Mouse (Mus musculus) megakaryocyte, adult 5-6 weeks (primary cell): Measurements from ENCODE around the gene 9930111J21Rik1. TPM values are rescaled to one million over a fixed set of nuclear protein-coding genes. Genes with fewer than 3 reads are reported as not detected.

Experiments
- ATAC-seq: 2 replicates; pipeline ENCODE4 v1.8.0; 2016; ENCODE audit warnings: mild to moderate bottlenecking, inconsistent platforms; ENCODE audit not compliant: poor library complexity, severe bottlenecking
- total RNA-seq, 2 experiments: library from RNA; stranded (forward) in 1 of 2; stranded (reverse) in 1 of 2; fragments of 153-499, 151-499 nt in 1 of 2; fragments of 221-1000, 200-1000 nt in 1 of 2; gene quantifications; 2 replicates each; pipeline versions ENCODE4 v1.2.3 to v1.2.4; 2015 to 2017

Gene 9930111J21Rik1
- total RNA-seq, 2 experiments from 2014 or later, result 57.0 to 81.9 TPM

DNA sequence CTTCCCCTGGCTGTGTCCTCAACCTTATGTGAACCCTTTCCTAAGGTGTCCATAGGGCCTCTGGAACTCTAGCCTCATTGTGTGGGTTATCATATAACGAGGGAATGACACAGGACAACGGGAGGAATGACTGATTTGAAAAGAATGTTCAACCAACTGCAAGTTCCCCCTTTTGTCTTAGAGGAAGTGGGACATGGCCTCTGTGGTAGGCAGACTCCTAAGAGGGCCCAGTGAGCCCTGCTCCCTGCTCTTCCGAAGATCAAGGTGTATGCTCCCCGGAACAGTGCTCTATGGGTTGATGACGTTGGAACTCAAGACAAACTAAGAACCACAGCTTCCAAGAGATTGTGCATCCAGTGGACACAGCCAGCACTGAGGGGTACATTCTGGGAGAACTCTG lies 55.4 kb downstream of the 9930111J21Rik1 start:
- ATAC-seq, result peak; percentile 90

GRCm38 (mm10) chr11:48918380-48918779 lies 60.8 kb downstream of the 9930111J21Rik1 start:
- no peak for ATAC-seq

DNA sequence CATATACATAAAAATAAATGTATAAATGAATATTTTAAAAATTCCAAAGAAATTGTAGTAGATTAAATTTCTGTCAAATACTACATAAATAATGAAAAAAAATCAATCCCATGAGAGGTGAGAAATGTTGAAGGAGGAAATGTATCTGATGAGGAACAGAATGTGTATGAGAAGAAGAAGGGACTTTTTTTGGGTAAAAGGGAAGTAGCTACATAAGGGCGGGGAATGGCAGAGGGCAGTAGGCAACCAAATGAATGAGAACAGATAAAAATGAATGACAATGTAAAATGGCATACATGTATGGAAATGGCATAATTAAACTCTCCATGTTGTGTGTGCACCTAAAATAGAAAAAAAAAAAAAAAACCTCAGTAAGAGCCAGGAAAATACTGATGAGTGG lies 65.6 kb downstream of the 9930111J21Rik1 start:
- peak; percentile 72 for ATAC-seq

DNA sequence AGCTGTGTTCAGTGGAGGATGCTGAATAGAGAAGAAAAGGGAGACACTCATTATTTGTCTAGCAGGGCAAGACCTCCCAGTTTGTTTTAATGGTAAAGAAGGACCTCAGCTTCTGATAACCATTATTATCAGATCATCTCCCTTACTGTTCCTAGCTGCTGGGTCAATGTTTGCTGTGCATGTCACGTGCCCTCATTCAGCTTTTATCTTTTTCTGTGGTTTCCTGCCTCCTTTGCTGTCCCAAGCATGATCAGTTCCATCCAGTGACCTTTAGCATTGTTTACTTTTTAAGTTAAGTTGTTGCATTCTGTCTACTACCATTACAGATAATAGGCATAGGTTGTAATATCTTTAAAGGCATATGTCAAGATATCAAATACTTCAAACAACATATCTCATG lies 70.7 kb downstream of the 9930111J21Rik1 start:
- peak; percentile 24; the same call in 1 of the 2 replicates for ATAC-seq

DNA sequence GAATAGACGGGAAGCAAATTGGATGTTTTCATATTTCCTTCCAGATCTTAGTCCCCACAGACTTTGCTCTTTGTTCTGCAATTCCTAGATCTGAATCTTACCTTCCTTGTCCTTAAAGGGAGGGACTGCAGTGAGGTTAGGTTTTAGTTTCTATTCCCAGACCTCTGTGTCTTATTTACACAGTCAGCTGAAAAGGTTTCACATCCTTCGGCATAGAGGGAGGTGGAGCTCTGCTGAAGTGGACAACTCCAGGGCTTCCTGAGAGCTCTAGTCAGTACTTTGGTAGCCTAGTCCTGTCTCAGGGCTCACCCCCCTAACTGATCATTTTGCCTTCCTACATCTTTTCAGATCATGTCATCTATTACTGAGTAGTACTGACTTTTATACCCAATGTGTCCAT lies 77.2 kb downstream of the 9930111J21Rik1 start, which contains the start of gene Gm5431:
TSS of gene Gm5431 (minus strand) at position 194 of the 400 bp plus-strand sequence.
- peak; percentile 60 for ATAC-seq

GRCm38 (mm10) chr11:48901567-48901930 lies 77.6 kb downstream of the 9930111J21Rik1 start:
- 0 out of 2 replicates have a peak, but pooled peaks have one; percentile 28 for ATAC-seq

DNA sequence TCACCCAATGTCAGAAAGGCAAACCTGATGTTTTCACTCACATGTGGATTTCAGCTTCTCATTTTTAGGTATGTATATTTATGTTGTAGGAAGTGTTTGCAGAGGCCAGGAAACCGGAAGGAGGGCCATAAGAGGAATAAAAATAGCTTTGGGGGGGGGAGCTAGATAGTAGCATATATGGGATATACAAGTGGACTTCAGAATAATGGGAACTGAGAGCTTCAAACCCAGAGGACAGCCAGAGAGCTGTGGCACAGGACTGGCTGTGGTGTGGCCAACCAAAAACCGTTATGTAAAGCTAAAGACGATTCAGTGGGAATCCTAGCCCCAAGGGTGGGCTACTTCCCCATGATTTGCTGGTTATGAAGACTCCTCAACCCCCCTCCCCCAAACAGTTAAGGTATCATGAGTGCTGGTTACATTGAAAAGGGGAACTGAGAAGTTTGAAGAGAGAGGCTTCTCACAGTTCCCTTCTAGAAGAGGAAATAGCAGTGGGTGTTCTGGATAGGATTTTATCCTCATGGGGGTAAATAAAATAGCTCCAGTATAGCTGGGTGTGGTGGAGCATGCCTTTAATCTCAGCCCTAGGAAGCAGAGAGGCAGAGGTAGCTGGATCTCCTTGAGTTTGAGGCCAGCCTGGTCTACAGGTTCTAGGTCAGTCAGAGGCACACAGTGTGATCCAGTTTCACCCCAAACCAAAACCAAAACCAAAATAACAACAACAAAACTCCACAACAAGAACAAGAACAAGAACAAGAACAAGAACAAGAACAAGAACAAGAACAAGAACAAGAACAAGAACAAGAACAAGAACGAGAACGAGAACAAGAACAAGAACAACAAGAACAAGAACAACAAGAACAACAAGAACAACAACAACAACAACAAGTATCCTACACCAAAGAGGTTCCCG lies 78.3 kb downstream of the 9930111J21Rik1 start:
- ATAC-seq, result peak; percentile 89

GRCm38 (mm10) chr11:48898812-48899431 lies 80.3 kb downstream of the 9930111J21Rik1 start:
- ATAC-seq, result no peak

Other genes starting within 250 kb of the 9930111J21Rik1 start
- gene Rack1, start 179.1 kb downstream of the 9930111J21Rik1 start, total RNA-seq (2015), result 1,656 and 1,714 TPM in 2 replicates
- gene Rack1, start 179.1 kb downstream of the 9930111J21Rik1 start, total RNA-seq (2017), result 910 and 1,013 TPM in 2 replicates
- 11.8 and 13.6 TPM in 2 replicates for gene Trim41, start 162.0 kb downstream of the 9930111J21Rik1 start, total RNA-seq (2015)
- gene Trim41, start 162.0 kb downstream of the 9930111J21Rik1 start, total RNA-seq (2017), result 39.2 and 43.7 TPM in 2 replicates
- gene Trim7, start 153.3 kb downstream of the 9930111J21Rik1 start, total RNA-seq (2015), result 0.51 and 0.68 TPM in 2 replicates
- 0.18 and 0.57 TPM in 2 replicates for gene Trim7, start 153.3 kb downstream of the 9930111J21Rik1 start, total RNA-seq (2017)
- 6.1 and 8.5 TPM in 2 replicates for gene Gm12184, start 152.7 kb downstream of the 9930111J21Rik1 start, total RNA-seq (2015)
- gene Gm12184, start 152.7 kb downstream of the 9930111J21Rik1 start, total RNA-seq (2017), result 4.6 and 12.1 TPM in 2 replicates
- 59.0 and 67.2 TPM in 2 replicates for gene Irgm1, start 107.7 kb downstream of the 9930111J21Rik1 start, total RNA-seq (2015)
- gene Irgm1, start 107.7 kb downstream of the 9930111J21Rik1 start, total RNA-seq (2017), result 54.1 and 62.0 TPM in 2 replicates
- 13.1 and 15.9 TPM in 2 replicates for gene Gm5431, start 77.2 kb downstream of the 9930111J21Rik1 start, total RNA-seq (2015)
- 12.0 and 15.0 TPM in 2 replicates for gene Gm5431, start 77.2 kb downstream of the 9930111J21Rik1 start, total RNA-seq (2017)
- 78.1 and 81.3 TPM in 2 replicates for gene Psme2b, start 33.2 kb downstream of the 9930111J21Rik1 start, total RNA-seq (2015)
- gene Psme2b, start 33.2 kb downstream of the 9930111J21Rik1 start, total RNA-seq (2017), result 47.3 and 50.2 TPM in 2 replicates
- 0.31 and 0.57 TPM in 2 replicates for gene Olfr56, start 509 bp downstream of the 9930111J21Rik1 start, total RNA-seq (2015)
- gene Olfr56, start 509 bp downstream of the 9930111J21Rik1 start, total RNA-seq (2017), result 0.55 and 0.61 TPM in 2 replicates
- 0.22 and 0.27 TPM in 2 replicates for gene Gm12185, start 12.8 kb upstream of the 9930111J21Rik1 start, total RNA-seq (2015)
- 0.11 and 5.7 TPM in 2 replicates for gene Gm12185, start 12.8 kb upstream of the 9930111J21Rik1 start, total RNA-seq (2017)
- gene Tgtp1, start 14.8 kb upstream of the 9930111J21Rik1 start, total RNA-seq (2015), result 2.0 and 3.2 TPM in 2 replicates
- gene Tgtp1, start 14.8 kb upstream of the 9930111J21Rik1 start, total RNA-seq (2017), result 1.5 and 10.8 TPM in 2 replicates
- gene 9930111J21Rik2, start 71.8 kb upstream of the 9930111J21Rik1 start, total RNA-seq (2015), result 180 and 184 TPM in 2 replicates
- gene 9930111J21Rik2, start 71.8 kb upstream of the 9930111J21Rik1 start, total RNA-seq (2017), result 161 and 172 TPM in 2 replicates
- gene Tgtp2, start 84.8 kb upstream of the 9930111J21Rik1 start, total RNA-seq (2015), result 12.4 and 17.6 TPM in 2 replicates
- 30.2 and 39.3 TPM in 2 replicates for gene Tgtp2, start 84.8 kb upstream of the 9930111J21Rik1 start, total RNA-seq (2017)
- gene Ifi47, start 97.2 kb upstream of the 9930111J21Rik1 start, total RNA-seq (2015), result 92.4 and 108 TPM in 2 replicates
- 39.4 and 46.3 TPM in 2 replicates for gene Ifi47, start 97.2 kb upstream of the 9930111J21Rik1 start, total RNA-seq (2017)
- gene Olfr1396, start 135.5 kb upstream of the 9930111J21Rik1 start, total RNA-seq (2015), result not detected in 2 replicates
- gene Olfr1396, start 135.5 kb upstream of the 9930111J21Rik1 start, total RNA-seq (2017), result not detected in 2 replicates
- not detected in 2 replicates for gene Olfr1395, start 162.9 kb upstream of the 9930111J21Rik1 start, total RNA-seq (2015)
- not detected in 2 replicates for gene Olfr1395, start 162.9 kb upstream of the 9930111J21Rik1 start, total RNA-seq (2017)
- not detected in 2 replicates for gene Olfr1394, start 175.0 kb upstream of the 9930111J21Rik1 start, total RNA-seq (2015)
- gene Olfr1394, start 175.0 kb upstream of the 9930111J21Rik1 start, total RNA-seq (2017), result not detected in 2 replicates
- gene Btnl9, start 207.8 kb upstream of the 9930111J21Rik1 start, total RNA-seq (2015), result 1.6 and 1.7 TPM in 2 replicates
- gene Btnl9, start 207.8 kb upstream of the 9930111J21Rik1 start, total RNA-seq (2017), result 2.3 and 4.2 TPM in 2 replicates
- 46.3 and 59.7 TPM in 2 replicates for gene Zfp62, start 223.9 kb upstream of the 9930111J21Rik1 start, total RNA-seq (2015)
- 59.0 and 80.3 TPM in 2 replicates for gene Zfp62, start 223.9 kb upstream of the 9930111J21Rik1 start, total RNA-seq (2017)